Mouse (Mus musculus) embryonic facial prominence, embryonic 14.5 days (tissue): ENCODE measurements around the gene Tnni3. TPM values are rescaled to one million over a fixed set of nuclear protein-coding genes. Genes with fewer than 3 reads are reported as not detected.

Experiments used
- ATAC-seq: fragments of 200-750 bp; cut with Nextera tagmentation; 2 replicates; pipeline ENCODE4 v1.8.0; 2017; ENCODE audit warnings: low read depth, moderate number of reproducible peaks, moderate TSS enrichment
- DNase-seq: peaks from one replicate; pipeline ENCODE4 v3.0.0-alpha.2; 2015; ENCODE audit warnings: low spot score
- H3K27ac ChIP-seq: fragments of 300-500 bp; sonication (generic); replicated peaks from 2 replicates; pipeline ENCODE4 v1.5.1; 2014; ENCODE audit warnings: low read depth, mild to moderate bottlenecking, low read length, moderate library complexity
- H3K27me3 ChIP-seq: fragments of 300-500 bp; sonication (generic); replicated peaks from 2 replicates; pipeline ENCODE4 v1.6.1; 2014; ENCODE audit warnings: low read length; ENCODE audit not compliant: control insufficient read depth, insufficient read depth
- H3K36me3 ChIP-seq: fragments of 300-500 bp; sonication (generic); 2 replicates; pipeline ENCODE4 v1.6.1; 2014; ENCODE audit warnings: low read length, mixed read lengths; ENCODE audit not compliant: control insufficient read depth, insufficient read depth
- H3K4me1 ChIP-seq: fragments of 300-500 bp; sonication (generic); 2 replicates; pipeline ENCODE4 v1.6.1; 2014; ENCODE audit warnings: antibody characterized with exemption, low read length; ENCODE audit not compliant: control insufficient read depth, insufficient read depth
- H3K4me2 ChIP-seq: fragments of 300-500 bp; sonication (generic); 2 replicates; pipeline ENCODE4 v1.6.1; 2014; ENCODE audit warnings: low read depth, mild to moderate bottlenecking, low read length, moderate library complexity, mixed read lengths
- H3K4me3 ChIP-seq: fragments of 300-500 bp; sonication (generic); 2 replicates; pipeline ENCODE4 v1.5.1; 2014; ENCODE audit warnings: low read depth, mild to moderate bottlenecking, low read length
- H3K9ac ChIP-seq: fragments of 300-500 bp; sonication (generic); 2 replicates; pipeline ENCODE4 v1.6.1; 2014; ENCODE audit warnings: low read depth, mild to moderate bottlenecking, low read length, moderate library complexity, mixed read lengths
- H3K9me3 ChIP-seq: fragments of 300-500 bp; sonication (generic); 2 replicates; pipeline ENCODE4 v1.6.1; 2016; ENCODE audit warnings: low read length; ENCODE audit not compliant: control insufficient read depth
- WGBS: fragments of 180-500 bp; shearing (Covaris S2); extraction: QIAGEN DNeasy Blood & Tissue Kit; methylation state at CpG from one replicate; pipeline ENCODE4 v1.1.7; 2014; 5-methylcytosine and 5-hydroxymethylcytosine counted together
- polyA plus RNA-seq: library from polyadenylated mRNA; unstranded; fragments of >200 nt; fragmentation: Nextera tagmentation; extraction: Ambion mirVana; gene quantifications from 2 replicates; pipeline ENCODE4 v1.2.1, GENCODE M21; 2014

Gene Tnni3
- polyA plus RNA-seq, 1 experiment from 2014 or later, result 2.6 TPM

DNA sequence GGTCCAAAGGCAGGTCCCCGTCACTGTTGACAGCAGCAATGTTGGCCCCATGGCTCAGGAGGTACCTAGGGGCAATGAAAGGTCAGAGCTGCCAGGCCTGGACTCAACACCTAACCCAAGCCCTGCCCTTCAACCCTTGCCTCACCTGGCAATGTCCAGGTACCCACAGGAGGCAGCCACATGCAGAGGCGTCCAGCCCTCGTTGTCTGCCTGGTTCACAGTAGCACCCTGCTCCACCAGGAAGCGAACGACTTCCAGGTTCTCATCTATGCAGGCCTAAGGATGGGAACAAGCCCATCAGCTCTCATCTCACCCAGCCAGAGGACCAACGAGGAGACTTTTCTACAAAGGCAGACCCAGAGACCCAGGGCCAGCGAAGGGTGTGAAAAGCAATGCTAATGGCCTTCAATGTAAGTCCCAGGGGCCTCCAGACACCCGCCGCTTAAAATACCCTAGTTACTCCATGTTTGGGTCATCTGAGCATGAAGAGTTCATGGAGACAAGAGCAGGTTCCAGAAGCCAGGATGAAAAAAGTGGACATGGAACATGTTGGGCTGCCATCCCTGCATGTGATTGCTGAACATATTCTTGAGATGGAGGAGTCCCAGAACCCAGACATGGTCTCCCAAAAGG is 26.6 kb downstream of the Tnni3 start:
- peaks cover 22% of the 10 kb centered on the region for H3K4me1 ChIP-seq
- ATAC-seq (no peak), DNase-seq (no peak)
- no peak overlapping the region for H3K9ac ChIP-seq
- no peak overlapping the region for H3K4me3 ChIP-seq
- H3K27ac ChIP-seq, result no peak overlapping the region
- H3K9me3 ChIP-seq, result no peaks in the 10 kb centered on the region
- no peak overlapping the region for H3K4me2 ChIP-seq
- WGBS, result 91% methylated on average over 9 of the region's 9 CpGs
- peaks cover 17% of the 10 kb centered on the region; the same call in 1 of the 2 replicates for H3K36me3 ChIP-seq
- no peaks in the 10 kb centered on the region for H3K27me3 ChIP-seq

GRCm38 (mm10) chr7:4496468-4496867 is 27.6 kb downstream of the Tnni3 start:
- Histone ChIP-seq H3K36me3 (peaks cover 24% of the 10 kb centered on the region; the same call in 1 of the 2 replicates), H3K27ac (no peak overlapping the region), H3K4me2 (no peak overlapping the region), H3K9me3 (no peaks in the 10 kb centered on the region), H3K4me3 (no peak overlapping the region), H3K4me1 (peaks cover 22% of the 10 kb centered on the region), H3K9ac (no peak overlapping the region), H3K27me3 (no peaks in the 10 kb centered on the region)
- ATAC-seq, result no peak
- WGBS, result 88% methylated on average over 3 of the region's 3 CpGs
- DNase-seq, result no peak

DNA sequence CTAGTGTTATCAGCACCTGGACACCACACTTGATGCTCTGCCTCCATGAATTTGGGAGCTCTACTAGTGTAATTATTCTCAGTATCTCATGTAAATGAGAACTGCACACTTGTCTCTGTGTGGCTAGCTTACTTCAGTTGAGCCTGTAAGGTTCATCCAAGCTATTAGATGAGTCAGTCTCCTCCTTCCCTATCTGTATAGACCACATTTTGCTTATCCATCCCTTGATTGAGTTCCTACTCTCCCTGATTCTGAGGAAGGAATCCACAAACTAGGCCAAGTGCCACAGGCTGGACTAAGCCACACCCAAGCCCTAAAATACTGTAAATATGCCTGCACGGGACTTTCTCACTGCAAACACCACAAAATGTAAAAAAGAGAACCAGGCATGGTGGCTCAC is 30.0 kb downstream of the Tnni3 start:
- Histone ChIP-seq H3K4me1 (peaks cover 6% of the 10 kb centered on the region), H3K9me3 (no peaks in the 10 kb centered on the region), H3K27ac (no peak overlapping the region), H3K4me2 (no peak overlapping the region), H3K36me3 (peaks cover 35% of the 10 kb centered on the region), H3K4me3 (no peak overlapping the region), H3K27me3 (no peaks in the 10 kb centered on the region), H3K9ac (no peak overlapping the region)
- 67% methylated on average over 1 of the region's 1 CpGs for WGBS
- DNase-seq, result no peak
- no peak for ATAC-seq

DNA sequence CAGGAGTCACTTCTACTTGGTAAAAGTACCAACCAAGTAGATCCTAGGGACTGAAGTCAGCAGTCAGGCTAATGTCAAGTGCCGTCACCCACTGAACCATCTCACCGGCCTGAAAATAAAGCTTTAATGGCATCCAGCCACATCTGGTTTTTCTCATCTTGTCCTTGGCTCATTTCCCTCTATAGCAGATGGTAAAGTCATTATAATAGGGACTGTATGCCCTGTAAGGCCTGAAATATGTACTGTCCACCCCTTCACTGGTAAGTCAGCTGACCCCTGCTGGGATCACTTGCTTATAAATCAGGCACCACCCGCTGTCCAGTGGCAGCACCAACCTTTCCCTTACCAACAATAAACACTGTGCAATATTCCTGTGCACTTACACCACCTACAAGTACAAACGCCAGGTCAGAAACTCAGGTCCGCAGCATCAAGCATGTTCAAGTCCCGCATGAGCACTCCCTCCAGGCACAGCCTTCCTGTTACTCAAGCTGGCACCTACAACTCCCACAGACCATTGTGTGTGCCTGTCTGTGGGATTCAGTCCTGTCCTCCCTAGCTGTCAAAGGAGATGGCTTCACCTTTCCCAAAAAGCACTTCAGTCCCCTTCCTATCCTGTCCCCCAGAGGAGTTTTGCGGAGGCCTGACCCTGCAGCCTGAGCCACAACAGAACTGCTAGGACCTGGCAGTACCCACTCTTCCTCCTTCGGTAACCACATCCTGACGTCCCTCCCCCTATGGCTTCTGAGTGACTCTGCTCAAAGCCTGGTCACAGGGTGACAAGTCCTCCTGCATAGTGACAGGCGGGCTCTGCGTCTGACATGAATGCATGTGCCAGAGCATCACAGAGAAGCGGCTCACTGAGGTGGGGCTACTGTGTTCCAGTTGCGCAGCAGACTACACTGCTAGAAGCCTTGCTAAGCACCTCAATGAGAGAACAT is 31.5 kb downstream of the Tnni3 start:
- no peaks in the 10 kb centered on the region for H3K27me3 ChIP-seq
- no peaks in the 10 kb centered on the region for H3K9me3 ChIP-seq
- H3K4me1 ChIP-seq, result no peaks in the 10 kb centered on the region
- H3K4me3 ChIP-seq, result no peak overlapping the region
- DNase-seq (no peak), ATAC-seq (no peak)
- no peak overlapping the region for H3K9ac ChIP-seq
- no peak overlapping the region for H3K4me2 ChIP-seq
- WGBS, result 78% methylated on average over 13 of the region's 13 CpGs
- peaks cover 47% of the 10 kb centered on the region for H3K36me3 ChIP-seq
- H3K27ac ChIP-seq, result no peak overlapping the region

- no peaks in the 10 kb centered on the region for H3K9me3 ChIP-seq
- peaks cover 46% of the 10 kb centered on the region for H3K36me3 ChIP-seq
- DNase-seq (no peak), ATAC-seq (no peak)
- no peaks in the 10 kb centered on the region for H3K4me1 ChIP-seq
- H3K27ac ChIP-seq, result no peak overlapping the region
- no peak overlapping the region for H3K9ac ChIP-seq
- H3K4me2 ChIP-seq, result no peak overlapping the region
- WGBS, result 88% methylated on average over 6 of the region's 6 CpGs
- no peak overlapping the region for H3K4me3 ChIP-seq
- H3K27me3 ChIP-seq, result no peaks in the 10 kb centered on the region
Observed at GRCm38 (mm10) chr7:4491308-4491707, 32.7 kb downstream of the Tnni3 start.

DNA sequence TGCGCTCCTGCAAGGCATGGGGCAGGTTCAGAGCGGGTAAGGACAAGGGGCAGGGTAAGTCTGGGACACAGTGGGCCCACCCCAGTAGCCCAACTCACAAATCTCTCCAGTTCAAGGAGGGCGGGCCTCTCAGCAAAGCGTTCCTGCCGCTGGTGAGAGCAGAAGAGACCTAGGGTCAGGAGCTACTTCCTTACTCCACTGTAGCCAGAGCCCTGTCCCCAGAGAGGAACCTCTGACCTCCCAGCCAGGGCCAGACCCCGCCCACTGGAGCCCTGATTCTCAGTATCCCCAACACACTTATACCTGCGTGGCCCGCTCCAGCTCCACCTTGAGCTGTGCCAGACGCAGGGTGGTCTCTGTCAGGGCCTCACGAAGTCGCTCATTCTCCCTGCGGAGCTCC is 41.7 kb downstream of the Tnni3 start:
- ATAC-seq (no peak), DNase-seq (no peak)
- Histone ChIP-seq H3K4me2 (no peak overlapping the region), H3K36me3 (peaks cover 62% of the 10 kb centered on the region), H3K9me3 (no peaks in the 10 kb centered on the region), H3K27ac (no peak overlapping the region), H3K4me3 (no peak overlapping the region), H3K9ac (no peak overlapping the region), H3K4me1 (0 out of 2 replicates have a peak, but pooled peaks cover 4% of the 10 kb centered on the region), H3K27me3 (no peaks in the 10 kb centered on the region)
- 83% methylated on average over 12 of the region's 12 CpGs for WGBS

DNA sequence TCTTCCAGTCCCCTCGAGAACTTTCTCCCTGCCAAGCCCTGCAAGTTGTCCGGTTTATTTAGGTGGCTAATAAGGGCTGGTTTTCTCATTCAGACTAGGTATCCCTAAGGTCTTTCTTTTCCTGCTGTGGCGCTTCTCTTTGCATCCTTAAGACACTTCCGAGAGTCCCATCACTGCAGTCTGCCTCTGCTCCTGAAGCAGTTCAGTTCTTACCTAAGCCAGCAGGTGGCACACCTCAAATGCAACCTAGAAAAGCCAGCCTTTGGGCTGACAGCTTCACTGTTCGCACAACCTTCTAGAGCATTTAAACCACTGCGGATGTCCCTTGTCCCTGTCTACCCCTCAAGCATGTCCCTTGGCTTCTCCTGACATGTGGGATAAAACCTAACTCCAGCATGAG is 44.4 kb downstream of the Tnni3 start:
- 30% methylated on average over 6 of the region's 6 CpGs for WGBS

DNA sequence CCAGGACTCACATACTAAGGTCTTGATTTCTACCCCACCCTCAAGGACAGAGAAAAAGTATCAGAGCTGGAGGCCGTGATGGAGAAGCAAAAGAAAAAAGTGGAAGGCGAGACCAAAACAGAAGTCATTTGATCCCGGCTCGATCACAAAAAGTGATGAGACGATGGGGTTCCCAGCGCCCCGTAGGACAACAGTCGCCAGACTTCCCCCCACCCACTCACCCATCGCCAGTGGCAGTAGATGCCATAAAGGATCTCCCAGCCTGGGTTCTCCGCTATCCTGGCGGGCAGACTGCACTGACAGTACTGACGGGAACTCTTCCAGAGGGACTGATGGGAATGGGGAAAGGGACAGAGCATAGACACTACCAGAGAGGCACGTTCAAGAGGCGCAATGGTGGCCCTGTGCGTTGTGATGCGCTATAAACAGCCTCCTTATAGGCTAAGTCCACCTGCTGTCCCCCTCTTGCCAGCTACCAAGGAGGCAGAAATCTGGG is 45.2 kb downstream of the Tnni3 start:
- Histone ChIP-seq H3K4me2 (peak overlapping the region; percentile 71), H3K9ac (peak overlapping the region; percentile 58)
- no peak for ATAC-seq

More for the DNA sequence above, 44.4 kb downstream of the Tnni3 start:
- no peaks in the 10 kb centered on the region for H3K9me3 ChIP-seq
- peaks cover 39% of the 10 kb centered on the region for H3K36me3 ChIP-seq
- H3K4me3 ChIP-seq, result no peak overlapping the region
- peak overlapping the region; percentile 71 for H3K4me2 ChIP-seq
- H3K27me3 ChIP-seq, result peaks cover 5% of the 10 kb centered on the region; the same call in 1 of the 2 replicates
- no peak overlapping the region for H3K27ac ChIP-seq
- H3K4me1 ChIP-seq, result 0 out of 2 replicates have a peak, but pooled peaks cover 4% of the 10 kb centered on the region
- ATAC-seq (no peak), DNase-seq (peak; percentile 56)
- no peak overlapping the region for H3K9ac ChIP-seq

More for the DNA sequence above, 45.2 kb downstream of the Tnni3 start:
- DNase-seq, result no peak
- Histone ChIP-seq H3K36me3 (peaks cover 30% of the 10 kb centered on the region), H3K27me3 (peaks cover 9% of the 10 kb centered on the region), H3K4me3 (peak overlapping the region; percentile 47), H3K9me3 (no peaks in the 10 kb centered on the region), H3K27ac (peak overlapping the region; percentile 88), H3K4me1 (0 out of 2 replicates have a peak, but pooled peaks cover 4% of the 10 kb centered on the region)
- 4% methylated on average over 16 of the region's 16 CpGs for WGBS
